Mouse (Mus musculus) small intestine, adult 2 months (tissue): ENCODE results near the gene Hspb7.

Experiments
- CTCF ChIP-seq: fragments of 200-500 bp; IDR thresholded peaks from 2 replicates; pipeline ENCODE4 v1.5.1; 2012; ENCODE audit warnings: low read depth, mild to moderate bottlenecking, control low read depth, inconsistent platforms, low read length, moderate library complexity, mixed read lengths; ENCODE audit not compliant: insufficient replicate concordance, insufficient read length; ENCODE audit errors: extremely low read depth
- POLR2A ChIP-seq: fragments of 200-500 bp; IDR thresholded peaks from 2 replicates; pipeline ENCODE4 v1.6.1; 2012; ENCODE audit warnings: low read depth, mild to moderate bottlenecking, control low read depth, inconsistent platforms, low read length, moderate library complexity

GRCm38 (mm10) chr4:141474431-141474830, 53.9 kb downstream of the Hspb7 start:
- TF ChIP-seq CTCF (no peak), POLR2A (no peak)
